Mouse (Mus musculus) heart, embryonic 10.5 days (tissue): ENCODE data around the gene Sema5a. TPM values are rescaled to one million over a fixed set of nuclear protein-coding genes. Genes with fewer than 3 reads are reported as not detected.

Experiments
- DNase-seq: peaks from one replicate; pipeline ENCODE4 v3.0.0-alpha.2; 2017; ENCODE audit warnings: low spot score
- H3K27ac ChIP-seq: fragments of 300-500 bp; sonication (generic); 2 replicates; pipeline ENCODE4 v1.5.1; 2016; ENCODE audit warnings: mild to moderate bottlenecking
- H3K27me3 ChIP-seq: fragments of 300-500 bp; sonication (generic); 2 replicates; pipeline ENCODE4 v1.6.1; 2016; ENCODE audit warnings: mild to moderate bottlenecking; ENCODE audit not compliant: poor library complexity, insufficient read depth, severe bottlenecking
- H3K36me3 ChIP-seq: fragments of 300-500 bp; sonication (generic); 2 replicates; pipeline ENCODE4 v1.6.1; 2016; ENCODE audit warnings: mild to moderate bottlenecking, moderate library complexity
- H3K4me1 ChIP-seq: fragments of 300-500 bp; sonication (generic); 2 replicates; pipeline ENCODE4 v1.6.1; 2016; ENCODE audit warnings: mild to moderate bottlenecking
- H3K4me3 ChIP-seq: fragments of 300-500 bp; sonication (generic); 2 replicates; pipeline ENCODE4 v1.5.1; 2016; ENCODE audit warnings: mild to moderate bottlenecking, moderate library complexity
- H3K9me3 ChIP-seq: fragments of 300-500 bp; sonication (generic); 2 replicates; pipeline ENCODE4 v1.6.1; 2016; ENCODE audit warnings: mild to moderate bottlenecking, moderate library complexity
- WGBS: fragments of 180-500 bp; shearing (Covaris S2); methylation state at CpG from one replicate; pipeline ENCODE4 v1.1.7; 2016; 5-methylcytosine and 5-hydroxymethylcytosine counted together
- polyA plus RNA-seq: library from polyadenylated mRNA; unstranded; fragments of >200 nt; fragmentation: Nextera tagmentation; extraction: Ambion mirVana; gene quantifications from 2 replicates; pipeline ENCODE4 v1.2.1, GENCODE M21; 2016

Gene Sema5a
- polyA plus RNA-seq, 1 experiment from 2014 or later = 6.9 TPM

- DNase-seq = no peak
- Histone ChIP-seq H3K27me3 (no peaks in the 10 kb centered on the region), H3K9me3 (no peaks in the 10 kb centered on the region), H3K4me3 (no peak overlapping the region), H3K36me3 (no peaks in the 10 kb centered on the region), H3K27ac (no peak overlapping the region), H3K4me1 (no peaks in the 10 kb centered on the region)
- 72% methylated on average over 12 of the region's 12 CpGs for WGBS
Observed at GRCm38 (mm10) chr15:32623037-32623739, 378.6 kb downstream of the Sema5a start.

- no peak for DNase-seq
- Histone ChIP-seq H3K9me3 (no peaks in the 10 kb centered on the region), H3K36me3 (no peaks in the 10 kb centered on the region), H3K27me3 (no peaks in the 10 kb centered on the region), H3K4me3 (no peak overlapping the region), H3K27ac (no peak overlapping the region), H3K4me1 (no peaks in the 10 kb centered on the region)
- WGBS = 83% methylated on average over 4 of the region's 4 CpGs
Observed at GRCm38 (mm10) chr15:32624106-32624505, 379.5 kb downstream of the Sema5a start.

GRCm38 (mm10) chr15:32626031-32626430 is 381.4 kb downstream of the Sema5a start:
- peaks cover 1% of the 10 kb centered on the region for H3K4me1 ChIP-seq
- WGBS = 79% methylated on average over 2 of the region's 2 CpGs
- no peaks in the 10 kb centered on the region for H3K9me3 ChIP-seq
- no peaks in the 10 kb centered on the region for H3K36me3 ChIP-seq
- no peaks in the 10 kb centered on the region for H3K27me3 ChIP-seq
- H3K4me3 ChIP-seq = no peak overlapping the region
- DNase-seq = no peak
- no peak overlapping the region for H3K27ac ChIP-seq

GRCm38 (mm10) chr15:32633713-32634112 is 389.1 kb downstream of the Sema5a start:
- H3K36me3 ChIP-seq = no peaks in the 10 kb centered on the region
- 96% methylated on average over 8 of the region's 8 CpGs for WGBS

GRCm38 (mm10) chr15:32637879-32638278 is 393.3 kb downstream of the Sema5a start:
- Histone ChIP-seq H3K4me3 (no peak overlapping the region), H3K36me3 (no peaks in the 10 kb centered on the region), H3K27me3 (no peaks in the 10 kb centered on the region), H3K9me3 (no peaks in the 10 kb centered on the region), H3K4me1 (no peaks in the 10 kb centered on the region), H3K27ac (no peak overlapping the region)
- DNase-seq = no peak
- WGBS = 91% methylated on average over 3 of the region's 3 CpGs

More at GRCm38 (mm10) chr15:32633713-32634112, 389.1 kb downstream of the Sema5a start:
- no peak for DNase-seq
- Histone ChIP-seq H3K4me1 (peaks cover 8% of the 10 kb centered on the region), H3K9me3 (no peaks in the 10 kb centered on the region), H3K27ac (no peak overlapping the region), H3K4me3 (no peak overlapping the region), H3K27me3 (no peaks in the 10 kb centered on the region)

GRCm38 (mm10) chr15:32647061-32647687 is 402.6 kb downstream of the Sema5a start:
- no peaks in the 10 kb centered on the region for H3K4me1 ChIP-seq
- no peak for DNase-seq
- WGBS = 57% methylated on average over 1 of the region's 1 CpGs
- H3K27me3 ChIP-seq = no peaks in the 10 kb centered on the region
- H3K9me3 ChIP-seq = no peaks in the 10 kb centered on the region
- H3K4me3 ChIP-seq = no peak overlapping the region
- no peak overlapping the region for H3K27ac ChIP-seq
- H3K36me3 ChIP-seq = no peaks in the 10 kb centered on the region

- WGBS = 79% methylated on average over 3 of the region's 3 CpGs
- DNase-seq = no peak
Observed at GRCm38 (mm10) chr15:32654046-32654445, 409.4 kb downstream of the Sema5a start.

GRCm38 (mm10) chr15:32656017-32656416 is 411.4 kb downstream of the Sema5a start:
- no peaks in the 10 kb centered on the region for H3K4me1 ChIP-seq
- H3K27me3 ChIP-seq = no peaks in the 10 kb centered on the region
- WGBS = 78% methylated on average over 4 of the region's 4 CpGs
- DNase-seq = no peak
- H3K36me3 ChIP-seq = no peaks in the 10 kb centered on the region
- no peaks in the 10 kb centered on the region for H3K9me3 ChIP-seq
- no peak overlapping the region for H3K27ac ChIP-seq
- no peak overlapping the region for H3K4me3 ChIP-seq

More at GRCm38 (mm10) chr15:32654046-32654445, 409.4 kb downstream of the Sema5a start:
- no peak overlapping the region for H3K27ac ChIP-seq
- H3K4me3 ChIP-seq = no peak overlapping the region
- no peaks in the 10 kb centered on the region for H3K27me3 ChIP-seq
- H3K36me3 ChIP-seq = no peaks in the 10 kb centered on the region
- H3K9me3 ChIP-seq = no peaks in the 10 kb centered on the region
- H3K4me1 ChIP-seq = no peaks in the 10 kb centered on the region

- Histone ChIP-seq H3K27me3 (no peaks in the 10 kb centered on the region), H3K9me3 (no peaks in the 10 kb centered on the region), H3K27ac (no peak overlapping the region), H3K4me3 (no peak overlapping the region), H3K36me3 (no peaks in the 10 kb centered on the region), H3K4me1 (0 out of 2 replicates have a peak, but pooled peaks cover 3% of the 10 kb centered on the region)
- no peak for DNase-seq
- WGBS = 50% methylated on average over 1 of the region's 1 CpGs
Observed at GRCm38 (mm10) chr15:32676446-32676845, 431.8 kb downstream of the Sema5a start.

GRCm38 (mm10) chr15:32685152-32685551 is 440.5 kb downstream of the Sema5a start:
- Histone ChIP-seq H3K9me3 (no peaks in the 10 kb centered on the region), H3K27me3 (no peaks in the 10 kb centered on the region), H3K4me3 (no peak overlapping the region), H3K27ac (no peak overlapping the region), H3K4me1 (no peaks in the 10 kb centered on the region), H3K36me3 (no peaks in the 10 kb centered on the region)
- DNase-seq = no peak
- 72% methylated on average over 4 of the region's 4 CpGs for WGBS

- Histone ChIP-seq H3K27ac (no peak overlapping the region), H3K4me1 (no peaks in the 10 kb centered on the region), H3K4me3 (no peak overlapping the region), H3K9me3 (no peaks in the 10 kb centered on the region), H3K27me3 (no peaks in the 10 kb centered on the region), H3K36me3 (no peaks in the 10 kb centered on the region)
- DNase-seq = no peak
Observed at GRCm38 (mm10) chr15:32691021-32691420, 446.4 kb downstream of the Sema5a start.

GRCm38 (mm10) chr15:32693006-32693405 is 448.4 kb downstream of the Sema5a start:
- no peaks in the 10 kb centered on the region for H3K4me1 ChIP-seq
- DNase-seq = no peak
- no peaks in the 10 kb centered on the region for H3K36me3 ChIP-seq
- no peaks in the 10 kb centered on the region for H3K27me3 ChIP-seq
- H3K4me3 ChIP-seq = no peak overlapping the region
- H3K9me3 ChIP-seq = no peaks in the 10 kb centered on the region
- H3K27ac ChIP-seq = no peak overlapping the region
- 87% methylated on average over 2 of the region's 2 CpGs for WGBS

GRCm38 (mm10) chr15:32717298-32717985 is 472.8 kb downstream of the Sema5a start:
- WGBS = 85% methylated on average over 4 of the region's 4 CpGs
- Histone ChIP-seq H3K9me3 (no peaks in the 10 kb centered on the region), H3K27ac (no peak overlapping the region), H3K4me1 (no peaks in the 10 kb centered on the region), H3K27me3 (no peaks in the 10 kb centered on the region), H3K36me3 (no peaks in the 10 kb centered on the region), H3K4me3 (no peak overlapping the region)
- no peak for DNase-seq
